Mouse (Mus musculus) stomach, embryonic 16.5 days (tissue): ENCODE results near the gene Szt2. TPM values are rescaled to one million over a fixed set of nuclear protein-coding genes. Genes with fewer than 3 reads are reported as not detected.

Experiments used
- ATAC-seq: fragments of 200-750 bp; cut with Nextera tagmentation; 2 replicates; pipeline ENCODE4 v1.8.0; 2017; ENCODE audit warnings: moderate number of reproducible peaks, moderate TSS enrichment; ENCODE audit not compliant: insufficient read depth, low FRiP score
- H3K27ac ChIP-seq: fragments of 300-500 bp; sonication (generic); 2 replicates; pipeline ENCODE4 v1.5.1; 2014; ENCODE audit warnings: low read length
- H3K27me3 ChIP-seq: fragments of 300-500 bp; sonication (generic); 2 replicates; pipeline ENCODE4 v1.6.1; 2014; ENCODE audit warnings: low read length, control low read depth, mixed read lengths; ENCODE audit not compliant: control insufficient read depth, insufficient read depth
- H3K36me3 ChIP-seq: fragments of 300-500 bp; sonication (generic); 2 replicates; pipeline ENCODE4 v1.6.1; 2014; ENCODE audit warnings: low read length; ENCODE audit not compliant: control insufficient read depth, insufficient read depth
- H3K4me1 ChIP-seq: fragments of 300-500 bp; sonication (generic); 2 replicates; pipeline ENCODE4 v1.6.1; 2014; ENCODE audit warnings: low read length, control low read depth, mixed read lengths; ENCODE audit not compliant: control insufficient read depth, insufficient read depth
- H3K4me2 ChIP-seq: fragments of 300-500 bp; sonication (generic); 2 replicates; pipeline ENCODE4 v1.6.1; 2014; ENCODE audit warnings: low read depth, low read length, mixed read lengths
- H3K4me3 ChIP-seq: fragments of 300-500 bp; sonication (generic); replicated peaks from 2 replicates; pipeline ENCODE4 v1.5.1; 2014; ENCODE audit warnings: mild to moderate bottlenecking, low read length
- H3K9ac ChIP-seq: fragments of 300-500 bp; sonication (generic); 2 replicates; pipeline ENCODE4 v1.6.1; 2014; ENCODE audit warnings: low read length
- H3K9me3 ChIP-seq: fragments of 300-500 bp; sonication (generic); replicated peaks from 2 replicates; pipeline ENCODE4 v1.6.1; 2016; ENCODE audit warnings: low read length, control low read depth; ENCODE audit not compliant: control insufficient read depth
- WGBS: fragments of 180-500 bp; shearing (Covaris S2); extraction: QIAGEN DNeasy Blood & Tissue Kit; methylation state at CpG from one replicate; pipeline ENCODE4 v1.1.7; 2014; 5-methylcytosine and 5-hydroxymethylcytosine counted together
- polyA plus RNA-seq: library from polyadenylated mRNA; unstranded; fragments of >200 nt; fragmentation: Nextera tagmentation; extraction: Ambion mirVana; gene quantifications from 2 replicates; pipeline ENCODE4 v1.2.1, GENCODE M21; 2015

Szt2 gene
- 6.7 and 6.8 TPM in 2 replicates for polyA plus RNA-seq

DNA sequence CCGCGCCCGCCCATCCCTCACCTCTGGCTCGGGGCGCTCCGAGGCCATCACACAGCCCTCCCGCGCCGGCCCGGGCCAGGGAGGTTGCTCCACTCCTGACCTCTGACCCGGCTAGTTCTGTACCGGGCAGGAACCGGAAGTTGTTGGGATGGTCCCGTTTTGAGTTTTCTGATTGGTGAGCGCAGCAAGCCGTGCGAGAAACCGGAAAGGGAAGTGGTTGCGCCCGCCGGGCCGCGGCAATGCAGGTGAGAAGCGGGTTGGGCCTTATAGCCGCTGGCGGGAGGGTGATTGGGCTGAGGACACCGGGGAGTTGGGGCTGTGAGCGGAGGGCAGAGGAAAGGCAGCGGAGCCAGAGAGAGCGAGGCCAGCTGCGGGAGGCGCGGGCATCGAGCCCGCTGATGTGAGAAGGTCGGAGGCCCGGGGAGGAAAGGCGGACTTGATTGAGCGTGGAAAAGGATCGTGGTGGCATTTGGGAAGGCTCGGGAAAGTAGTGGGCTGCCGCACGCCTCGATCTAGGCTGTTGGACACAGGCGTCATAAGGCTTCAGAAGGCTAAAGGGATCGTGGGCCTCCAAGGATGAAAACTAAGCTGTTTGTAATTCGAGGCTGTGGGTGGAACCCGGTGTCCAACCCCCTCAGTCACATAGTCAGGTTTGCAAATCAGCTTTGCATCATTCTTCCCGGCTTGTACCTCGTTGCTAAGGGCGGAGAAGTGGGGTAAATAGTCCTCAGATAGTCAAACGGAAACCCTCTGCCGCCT lies at the start of gene Szt2, which contains the start of gene Med8:
TSS of gene Szt2 (minus strand) at position 132 of the 759 bp plus-strand sequence.
TSS of gene Med8 (plus strand) at position 196 of the 759 bp plus-strand sequence.
- ATAC-seq = peak; percentile 94
- Histone ChIP-seq H3K4me2 (peak within 1 kb of the TSS; percentile 80), H3K27ac (peak within 1 kb of the TSS; percentile 69), H3K4me1 (peaks cover 9% of the 10 kb centered on the region), H3K4me3 (peak within 1 kb of the TSS; percentile 80), H3K9me3 (no peaks in the 10 kb centered on the region), H3K9ac (peak within 1 kb of the TSS; percentile 86), H3K36me3 (no peaks in the 10 kb centered on the region; the same call in 1 of the 2 replicates), H3K27me3 (no peaks in the 10 kb centered on the region)
- WGBS = under 1% methylated on average over 53 of the region's 53 CpGs

DNA sequence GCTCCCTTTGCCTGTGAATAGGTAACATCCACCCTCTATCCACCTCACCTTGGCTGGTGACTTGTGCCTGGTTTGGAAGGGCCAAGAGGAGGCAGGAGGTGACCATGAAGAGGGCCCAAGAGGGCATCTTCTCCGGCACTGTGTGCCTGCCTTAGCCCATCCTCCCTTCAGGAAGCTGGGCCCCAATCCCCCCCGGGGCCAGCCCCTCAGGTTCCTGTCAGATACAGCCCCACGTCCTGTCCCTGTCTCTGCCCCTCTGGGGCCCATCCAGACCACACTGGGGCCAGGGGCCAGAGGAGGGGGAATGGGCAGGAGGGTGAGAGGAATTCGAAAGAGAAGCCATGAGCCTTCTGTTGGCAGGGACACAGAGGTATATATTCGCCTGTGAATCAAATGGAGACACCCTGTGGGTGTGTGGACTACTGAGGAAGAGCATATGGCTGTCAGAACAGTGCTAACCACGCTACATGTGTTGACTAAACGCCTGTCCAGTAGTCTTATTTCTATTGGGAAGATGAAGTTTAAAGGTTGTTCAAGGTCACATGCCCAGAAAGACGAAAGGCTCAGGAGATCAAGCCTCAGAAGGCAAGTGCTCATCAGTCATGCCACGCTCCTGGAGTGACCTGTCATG lies 48.4 kb upstream of the Szt2 start, which contains the start of gene Mpl:
TSS of gene Mpl (minus strand) at position 169 of the 631 bp plus-strand sequence.
- H3K27ac ChIP-seq = no peak within 1 kb of the TSS
- no peak within 1 kb of the TSS for H3K4me3 ChIP-seq
- H3K4me2 ChIP-seq = no peak within 1 kb of the TSS
- no peaks in the 10 kb centered on the region for H3K36me3 ChIP-seq
- H3K9me3 ChIP-seq = no peaks in the 10 kb centered on the region
- no peaks in the 10 kb centered on the region for H3K27me3 ChIP-seq
- 58% methylated on average over 9 of the region's 9 CpGs for WGBS
- ATAC-seq = no peak
- no peak within 1 kb of the TSS for H3K9ac ChIP-seq
- H3K4me1 ChIP-seq = no peaks in the 10 kb centered on the region

DNA sequence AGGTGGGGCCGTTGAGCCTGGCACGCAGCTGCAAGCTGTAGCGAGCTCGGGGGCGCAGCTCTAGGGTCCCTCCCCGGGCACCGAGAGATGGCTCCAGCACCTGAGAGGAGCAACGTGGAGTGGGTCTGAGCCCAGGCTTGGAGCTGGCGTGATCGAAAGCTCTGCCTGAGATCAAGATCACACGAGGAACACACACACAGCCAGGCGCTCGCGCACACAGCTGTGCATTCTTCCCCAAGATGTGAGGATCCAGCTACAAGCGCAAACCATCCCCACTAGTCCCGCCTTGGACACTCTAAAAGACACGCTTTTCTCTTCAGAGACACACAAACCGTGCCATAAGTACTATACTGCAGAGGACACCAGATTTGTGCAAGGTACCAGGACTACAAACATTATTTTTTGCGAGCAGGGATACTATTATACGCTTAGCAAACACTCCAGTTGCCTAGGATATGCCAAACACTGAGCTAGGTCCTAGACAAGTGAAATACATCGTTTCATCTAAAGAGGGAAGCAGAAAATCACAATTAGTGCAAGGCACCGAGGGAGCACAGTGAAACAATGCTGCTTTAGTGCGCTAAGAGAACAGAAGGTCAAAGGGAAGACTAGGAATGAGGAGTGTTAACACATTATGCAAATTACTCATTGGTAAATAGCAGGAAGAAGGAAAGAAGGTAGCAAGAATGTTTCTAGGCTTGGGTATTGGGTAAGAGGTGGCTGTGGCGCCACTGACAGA lies 37.5 kb upstream of the Szt2 start:
- no peak overlapping the region for H3K27ac ChIP-seq
- H3K9me3 ChIP-seq = no peaks in the 10 kb centered on the region
- WGBS = 33% methylated on average over 24 of the region's 24 CpGs
- H3K4me2 ChIP-seq = peak overlapping the region; percentile 73
- H3K36me3 ChIP-seq = no peaks in the 10 kb centered on the region
- peak overlapping the region; percentile 41 for H3K4me3 ChIP-seq
- peak overlapping the region; percentile 56 for H3K9ac ChIP-seq
- no peaks in the 10 kb centered on the region for H3K27me3 ChIP-seq
- H3K4me1 ChIP-seq = peaks cover 11% of the 10 kb centered on the region; the same call in 1 of the 2 replicates
- no peak for ATAC-seq

DNA sequence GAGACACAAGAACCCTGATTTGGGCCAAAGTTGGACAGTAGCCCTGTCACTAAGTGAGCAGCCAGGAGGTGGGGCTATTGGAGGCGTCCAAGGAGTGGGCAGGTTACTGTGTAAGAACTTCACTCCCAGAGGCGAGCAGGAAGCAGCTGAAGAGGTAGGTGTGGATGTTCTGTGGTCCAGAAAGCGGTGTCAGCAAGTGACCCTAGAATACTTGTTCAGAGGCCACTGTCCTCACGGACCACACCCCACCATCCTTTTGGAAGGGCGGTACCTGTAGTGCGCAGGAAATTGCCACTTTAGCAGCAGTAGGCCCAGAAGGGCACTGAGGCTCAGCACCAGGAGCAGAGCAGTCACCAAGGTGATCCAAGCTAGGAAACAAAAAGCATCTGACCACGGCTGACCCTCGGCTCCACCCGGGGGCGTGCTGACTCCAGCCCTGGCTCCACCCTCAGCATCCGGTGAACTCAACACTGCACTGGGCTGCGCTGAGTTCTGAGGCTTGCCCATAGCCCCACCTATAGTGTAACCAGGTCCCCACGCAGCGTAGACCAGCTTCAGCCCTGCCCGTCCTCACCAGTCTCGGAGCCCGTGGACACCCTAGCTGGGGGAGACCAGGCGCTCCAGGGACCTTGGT lies 36.8 kb upstream of the Szt2 start:
- Histone ChIP-seq H3K9me3 (no peaks in the 10 kb centered on the region), H3K9ac (peak overlapping the region; percentile 56), H3K4me3 (peak overlapping the region; percentile 41), H3K27ac (no peak overlapping the region), H3K36me3 (no peaks in the 10 kb centered on the region), H3K4me1 (peaks cover 11% of the 10 kb centered on the region; the same call in 1 of the 2 replicates), H3K27me3 (no peaks in the 10 kb centered on the region), H3K4me2 (peak overlapping the region; percentile 73)
- ATAC-seq = peak; percentile 71
- WGBS = 16% methylated on average over 18 of the region's 18 CpGs

DNA sequence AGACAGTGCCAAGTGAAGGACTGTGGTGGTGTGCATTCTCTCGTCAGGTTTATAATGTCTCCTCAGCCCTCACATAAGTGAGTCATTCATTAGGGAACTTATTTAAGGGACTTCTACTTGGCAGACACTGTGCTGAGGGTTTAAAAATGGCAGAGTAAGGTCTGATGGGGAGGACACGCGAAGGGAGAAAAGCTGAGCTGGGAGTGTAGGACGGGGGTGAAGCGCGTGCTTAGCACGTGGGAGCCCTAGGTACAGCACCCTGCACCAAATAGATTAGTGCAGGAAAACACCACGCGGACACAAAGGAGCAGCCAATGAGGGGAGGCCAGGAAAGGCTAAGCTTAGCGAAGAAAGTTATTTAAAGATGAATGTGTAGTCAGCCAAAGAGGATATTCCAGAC lies 36.0 kb upstream of the Szt2 start:
- Histone ChIP-seq H3K9me3 (no peaks in the 10 kb centered on the region), H3K9ac (no peak overlapping the region), H3K36me3 (no peaks in the 10 kb centered on the region), H3K4me1 (peaks cover 11% of the 10 kb centered on the region; the same call in 1 of the 2 replicates), H3K27me3 (no peaks in the 10 kb centered on the region), H3K4me2 (no peak overlapping the region), H3K27ac (peak overlapping the region; percentile 63), H3K4me3 (no peak overlapping the region)
- 80% methylated on average over 10 of the region's 10 CpGs for WGBS
- ATAC-seq = no peak

DNA sequence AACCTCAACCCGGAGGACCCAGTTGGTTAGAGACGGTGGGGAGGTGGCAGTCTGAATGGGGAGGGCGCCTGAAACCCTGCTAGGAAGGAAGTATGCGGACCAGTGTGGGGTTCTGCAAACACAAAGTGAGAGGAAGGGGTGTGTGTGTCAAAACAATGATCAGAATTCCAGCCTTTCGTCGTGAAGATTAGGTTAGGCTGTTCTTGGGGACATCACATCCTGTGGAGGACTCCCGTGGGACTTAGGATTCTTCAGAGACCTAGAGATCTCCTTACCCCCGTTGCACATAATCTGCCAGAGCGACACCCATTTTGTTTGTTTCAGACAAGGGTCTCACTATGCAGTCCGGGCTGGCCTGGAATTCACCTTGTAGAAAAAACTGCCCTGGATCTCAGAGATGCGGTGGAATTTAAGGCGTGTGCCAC lies 28.8 kb upstream of the Szt2 start:
- peak overlapping the region; percentile 66 for H3K9ac ChIP-seq
- no peaks in the 10 kb centered on the region for H3K27me3 ChIP-seq
- peaks cover 4% of the 10 kb centered on the region; the same call in 1 of the 2 replicates for H3K36me3 ChIP-seq
- H3K4me1 ChIP-seq = peaks cover 33% of the 10 kb centered on the region
- peak overlapping the region; percentile 64 for H3K4me3 ChIP-seq
- no peak for ATAC-seq
- H3K9me3 ChIP-seq = no peaks in the 10 kb centered on the region
- H3K4me2 ChIP-seq = peak overlapping the region; percentile 90
- WGBS = 5% methylated on average over 12 of the region's 12 CpGs
- peak overlapping the region; percentile 90 for H3K27ac ChIP-seq

DNA sequence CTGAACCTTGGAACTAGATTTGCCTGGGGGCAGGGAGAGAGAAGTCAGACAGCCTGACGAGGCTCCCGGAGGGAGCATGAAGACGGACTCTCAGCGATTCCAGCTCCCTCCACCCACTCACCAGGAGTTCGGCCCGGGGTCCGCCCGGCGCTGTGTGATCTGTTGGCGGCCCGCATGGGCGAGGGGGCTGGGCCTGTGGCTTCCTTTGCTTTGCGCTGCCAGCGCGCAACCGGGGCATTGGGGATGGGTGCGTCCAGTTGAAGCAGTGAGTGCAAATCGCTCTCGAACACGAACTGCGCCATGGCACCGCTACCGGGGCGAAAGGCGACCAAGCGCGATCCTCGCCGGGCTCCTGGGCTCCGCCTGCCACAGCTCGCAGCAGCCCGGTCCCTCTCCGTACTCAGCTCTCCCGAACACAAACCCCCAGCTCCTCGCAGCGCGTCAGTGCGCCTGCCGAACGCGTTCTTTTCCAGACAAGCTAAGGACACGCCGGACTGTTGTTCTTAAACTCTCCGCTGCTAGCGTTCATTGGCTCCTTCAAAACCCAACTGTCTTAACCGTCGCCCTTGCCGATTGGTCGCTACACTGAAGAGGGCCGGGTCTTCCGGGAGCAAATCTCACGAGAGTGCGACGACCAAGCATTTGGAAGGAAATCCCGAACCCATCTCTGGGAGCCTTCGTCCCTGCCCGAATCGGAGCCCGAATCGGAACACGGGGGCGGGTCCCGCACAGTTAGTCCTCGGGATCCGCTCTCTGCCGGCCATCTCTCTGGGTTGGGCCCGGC lies 27.9 kb upstream of the Szt2 start, which contains the start of gene Cdc20:
TSS of gene Cdc20 (minus strand) at position 533 of the 784 bp plus-strand sequence.
- peak within 1 kb of the TSS; percentile 84 for H3K9ac ChIP-seq
- WGBS = under 1% methylated on average over 67 of the region's 67 CpGs
- peak within 1 kb of the TSS; percentile 90 for H3K4me2 ChIP-seq
- peaks cover 33% of the 10 kb centered on the region for H3K4me1 ChIP-seq
- H3K27me3 ChIP-seq = no peaks in the 10 kb centered on the region
- ATAC-seq = peak; percentile 95
- H3K4me3 ChIP-seq = peak within 1 kb of the TSS; percentile 64
- H3K27ac ChIP-seq = peak within 1 kb of the TSS; percentile 90
- H3K9me3 ChIP-seq = no peaks in the 10 kb centered on the region
- H3K36me3 ChIP-seq = peaks cover 9% of the 10 kb centered on the region; the same call in 1 of the 2 replicates

DNA sequence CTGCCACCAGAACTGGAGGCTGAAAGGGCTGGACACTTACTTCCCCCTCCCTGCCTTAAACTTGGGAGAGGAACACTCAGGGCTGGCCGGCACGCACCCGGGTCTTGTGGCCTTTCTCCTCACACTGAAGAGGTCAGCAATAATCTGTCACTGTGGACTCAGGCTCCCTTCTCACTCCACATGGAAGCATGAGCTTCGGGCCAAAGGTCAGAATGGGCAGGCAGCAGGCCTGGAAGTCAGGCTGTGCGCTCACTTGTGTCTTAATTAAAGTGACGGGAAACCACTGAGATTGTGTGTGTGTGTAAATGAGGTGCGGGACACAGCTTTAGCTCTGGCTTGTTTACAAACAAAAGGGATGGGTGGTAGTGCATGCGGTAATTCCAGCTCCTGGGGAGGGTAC lies 23.3 kb upstream of the Szt2 start:
- 61% methylated on average over 8 of the region's 8 CpGs for WGBS
- no peaks in the 10 kb centered on the region for H3K27me3 ChIP-seq
- no peaks in the 10 kb centered on the region for H3K9me3 ChIP-seq
- no peak overlapping the region for H3K4me3 ChIP-seq
- H3K4me1 ChIP-seq = peaks cover 49% of the 10 kb centered on the region
- no peak overlapping the region for H3K9ac ChIP-seq
- H3K27ac ChIP-seq = no peak overlapping the region
- H3K36me3 ChIP-seq = peaks cover 16% of the 10 kb centered on the region; the same call in 1 of the 2 replicates
- no peak overlapping the region for H3K4me2 ChIP-seq
- ATAC-seq = no peak
